Mouse (Mus musculus) ovary, postnatal 14 days (tissue): ENCODE data around the gene Zfp316.
A peak's percentile ranks its signal among the peaks of the same experiment; 100 is the strongest.

ENCODE experiments used
- DNase-seq: peaks from one replicate; pipeline ENCODE4 v3.0.0; 2022; ENCODE audit warnings: low spot score

Zfp316 gene

DNA sequence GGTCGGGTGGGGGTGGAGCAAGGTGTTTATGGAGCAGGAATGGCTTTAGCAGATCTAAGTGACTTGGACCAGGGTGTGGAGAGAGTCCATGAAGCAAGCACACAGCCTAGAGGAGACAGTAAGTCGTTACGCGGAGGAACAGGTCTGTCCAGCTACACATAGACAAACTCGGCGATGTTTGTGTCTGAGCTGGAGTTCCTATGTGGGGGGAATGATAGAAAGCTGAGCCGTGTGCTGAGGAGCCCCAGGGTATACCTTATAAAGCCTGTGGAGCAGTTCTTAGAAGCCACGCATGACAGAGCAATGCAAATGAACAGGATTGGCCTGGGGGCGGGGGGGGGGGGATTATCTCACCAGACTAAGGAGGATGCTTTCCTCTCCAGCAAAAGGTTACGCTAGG, 9.4 kb upstream of the Zfp316 start:
- no peak for DNase-seq

DNA sequence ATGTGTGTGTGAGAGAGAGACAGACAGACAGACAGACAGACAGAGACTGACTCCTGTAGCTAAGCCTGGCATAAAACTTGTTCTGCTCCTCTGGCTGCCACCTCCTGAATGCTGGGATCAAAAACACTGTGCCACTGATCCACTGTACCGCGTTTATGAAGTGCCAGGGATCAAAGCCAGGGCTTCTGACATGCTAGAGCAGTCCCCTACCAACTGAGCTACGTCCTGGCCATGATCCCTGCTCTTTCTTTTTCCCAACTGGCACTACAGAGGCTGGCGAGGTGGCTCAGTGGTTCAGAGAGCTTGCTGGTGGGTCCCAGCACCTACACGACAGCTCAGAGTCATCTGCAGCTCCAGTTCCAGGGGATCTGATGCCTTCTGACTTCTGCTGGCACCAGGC, 5.9 kb upstream of the Zfp316 start:
- no peak for DNase-seq

DNA sequence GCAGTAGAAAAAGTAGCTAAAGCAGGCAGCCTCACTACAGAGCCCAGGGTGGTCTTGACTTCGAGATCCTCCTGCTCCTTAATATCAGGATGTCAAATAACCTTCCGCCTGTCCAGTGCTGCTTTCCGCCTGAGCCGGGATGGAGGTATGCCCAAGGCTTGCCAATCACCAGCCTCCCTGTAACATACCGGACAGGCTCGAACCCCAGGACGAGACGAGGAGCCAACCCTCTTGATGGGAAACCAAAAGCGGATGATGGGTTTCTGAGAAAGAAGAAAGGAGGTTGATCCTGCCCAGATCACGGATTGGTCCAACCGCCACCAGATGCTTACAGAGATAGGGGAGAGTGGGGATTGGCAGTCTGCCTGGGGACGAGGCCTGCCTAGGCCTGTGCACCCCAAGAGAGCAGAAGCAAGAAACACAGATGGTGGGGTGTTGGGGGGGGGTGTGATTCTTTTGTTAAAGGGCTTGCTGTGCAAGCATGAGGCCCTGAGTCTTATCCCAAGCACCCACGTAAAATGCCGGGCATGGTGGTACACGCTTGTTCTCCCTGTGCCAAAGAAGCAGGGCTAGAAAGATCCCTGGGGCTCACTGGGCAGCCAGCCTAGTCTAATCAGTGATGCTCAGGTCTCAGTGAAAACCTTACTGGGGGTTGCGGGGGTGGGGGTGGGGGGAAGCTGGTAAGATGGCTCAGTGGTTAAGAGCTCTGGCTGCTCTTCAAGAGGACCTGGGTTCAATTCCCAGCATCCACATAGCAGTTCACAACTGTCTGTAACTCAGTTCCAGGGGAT, 2.9 kb upstream of the Zfp316 start:
- DNase-seq, result no peak

DNA sequence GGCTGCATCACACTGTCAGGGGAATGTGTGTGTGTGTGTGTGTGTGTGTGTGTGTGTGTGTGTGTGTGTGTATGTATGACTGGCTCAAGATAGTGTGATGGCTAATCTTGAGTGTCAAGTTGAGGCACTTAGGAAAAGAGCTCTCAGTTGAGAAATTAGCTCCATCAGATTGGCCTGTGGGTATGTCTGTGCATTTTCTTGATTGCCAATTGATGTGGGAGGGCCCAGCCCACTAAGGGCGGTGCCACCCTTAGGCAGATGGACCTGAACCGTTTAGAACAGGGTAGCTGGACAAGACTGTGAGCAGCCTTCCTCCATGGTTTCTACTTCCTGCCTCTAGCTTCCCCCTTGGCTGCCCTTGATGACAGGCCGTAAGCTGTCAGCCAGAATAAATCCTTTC, 2.3 kb upstream of the Zfp316 start:
- DNase-seq, result no peak

DNA sequence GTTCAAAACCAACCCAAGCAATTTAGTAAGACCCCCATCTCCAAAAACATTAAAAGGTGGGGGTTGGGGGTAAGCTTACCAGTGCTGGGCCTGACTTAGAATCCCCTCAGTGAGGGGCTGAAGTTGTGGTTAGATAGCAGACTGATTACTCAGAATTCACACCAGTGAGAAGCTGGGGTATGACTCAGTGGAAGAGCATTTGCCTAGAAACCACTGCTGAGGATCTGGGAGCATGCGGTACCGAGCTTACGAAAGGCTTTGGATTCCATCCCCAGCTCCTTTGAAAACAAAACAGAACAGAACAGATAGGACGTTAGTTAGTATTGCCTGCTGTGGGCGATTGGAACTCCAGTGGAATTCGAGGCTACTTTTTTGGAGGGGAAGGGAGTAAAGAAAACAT, 1.8 kb upstream of the Zfp316 start:
- DNase-seq, result no peak

DNA sequence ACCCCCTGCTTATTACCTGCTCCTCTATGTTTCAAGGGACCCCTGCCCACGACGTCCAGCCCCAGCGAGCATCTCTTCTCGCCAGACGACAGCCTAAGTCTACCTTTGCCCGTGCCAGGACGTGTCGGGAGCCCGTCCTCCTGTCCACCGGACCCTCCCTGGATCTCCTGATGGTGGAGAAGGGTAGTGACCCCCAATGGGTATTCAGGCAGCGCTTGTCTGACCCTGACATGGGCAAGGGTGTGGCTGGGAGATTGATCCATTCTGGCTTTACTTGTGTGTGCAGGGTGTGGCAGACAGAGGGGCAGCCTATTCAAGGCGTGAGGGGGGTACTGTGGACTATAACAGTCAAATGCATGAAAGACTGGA, 313 bp upstream of the Zfp316 start:
- DNase-seq, result no peak

DNA sequence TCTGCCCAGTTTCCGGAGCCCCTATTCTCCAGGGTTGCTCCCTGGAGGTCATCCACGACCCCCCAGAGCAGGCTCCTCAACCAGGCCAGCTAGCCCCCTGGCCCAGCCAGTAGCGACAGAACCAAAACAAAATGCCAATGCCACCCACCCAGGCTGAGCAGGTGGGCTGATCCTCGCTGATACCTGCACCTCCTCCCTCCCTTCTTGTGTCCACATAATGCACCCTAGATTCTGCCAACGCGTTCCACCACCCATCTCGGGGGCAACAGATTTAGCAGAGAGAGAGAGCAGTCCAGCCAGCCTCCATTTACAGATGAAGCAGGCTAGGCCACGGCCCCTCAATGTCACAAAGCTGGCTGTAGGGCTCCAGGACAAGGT, 848 bp downstream of the Zfp316 start:
- no peak for DNase-seq

DNA sequence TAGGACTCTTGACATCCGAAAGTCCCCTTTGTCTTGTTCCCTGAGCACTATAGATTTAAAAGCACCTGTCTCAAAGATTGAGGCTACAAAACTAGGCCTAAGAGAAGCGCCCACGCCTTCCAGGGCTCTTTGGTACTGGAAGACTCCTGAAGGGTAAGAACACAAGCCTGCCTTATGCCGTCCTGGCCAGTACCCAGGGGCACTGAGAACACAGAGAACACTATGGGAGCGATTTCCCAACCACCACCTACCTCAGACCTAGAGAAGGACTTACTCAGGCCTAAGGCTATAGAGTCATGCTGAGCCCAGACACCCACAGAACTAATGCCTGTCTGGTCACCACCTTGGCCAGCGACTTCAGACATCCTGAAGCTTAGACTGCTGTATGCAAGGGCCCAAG, 3.0 kb downstream of the Zfp316 start:
- DNase-seq, result no peak

DNA sequence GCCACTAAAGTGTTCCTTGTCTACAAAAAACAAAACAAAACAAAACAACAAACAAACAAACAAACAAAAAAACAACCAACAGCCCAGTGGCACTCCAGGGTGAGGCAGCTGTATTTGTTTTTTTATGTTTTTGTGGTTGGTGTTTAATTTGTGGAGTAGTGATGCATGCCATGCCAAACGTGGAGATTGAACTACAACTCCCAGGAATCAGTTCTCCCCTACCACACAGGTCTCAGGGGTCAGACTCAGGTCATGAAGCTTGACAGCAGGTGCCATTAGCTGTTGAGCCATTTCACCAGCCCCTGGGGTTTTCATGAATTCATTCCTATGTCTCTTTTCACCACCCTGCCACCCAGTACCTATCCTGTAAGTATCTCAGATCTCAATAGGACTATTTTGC, 4.4 kb downstream of the Zfp316 start:
- no peak for DNase-seq

DNA sequence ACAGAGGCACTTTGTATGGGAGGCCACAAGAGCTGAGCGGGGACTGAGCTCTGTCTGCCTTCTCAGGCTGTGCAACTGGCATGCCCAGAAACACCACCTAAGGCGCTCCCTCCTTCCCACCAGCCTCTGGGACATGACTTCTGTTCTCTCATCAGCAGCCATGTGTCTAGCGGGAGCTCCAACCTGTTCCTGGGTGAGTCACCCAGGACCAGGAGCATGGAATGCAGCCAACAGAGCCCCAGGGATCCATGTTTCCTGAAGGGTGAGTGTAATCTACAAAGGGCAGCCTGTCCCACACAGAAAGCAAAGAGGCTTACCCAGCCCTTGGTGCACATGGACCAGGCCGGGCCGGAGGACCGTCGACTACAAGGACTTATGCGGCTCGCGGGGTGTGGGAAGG, 5.1 kb downstream of the Zfp316 start:
- DNase-seq, result no peak

DNA sequence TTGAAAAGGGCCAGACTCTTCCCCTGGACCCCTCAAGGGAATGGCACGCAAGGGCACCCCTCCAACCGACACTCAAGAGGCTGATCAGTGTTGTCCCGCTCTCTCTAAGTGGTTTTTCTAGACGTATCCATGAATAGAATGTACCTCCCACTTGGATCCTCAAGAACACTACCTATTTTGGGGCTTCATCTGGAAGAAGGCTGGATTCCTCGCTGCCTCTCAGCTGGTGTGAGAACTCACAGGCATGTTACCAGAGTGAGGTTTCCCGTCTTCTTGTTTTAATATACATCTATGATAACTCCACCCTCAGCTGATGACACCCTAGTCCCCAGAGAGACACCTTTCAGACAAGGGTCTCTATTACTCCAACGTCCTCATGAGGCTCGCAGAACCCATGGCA, 8.2 kb downstream of the Zfp316 start:
- DNase-seq, result no peak

DNA sequence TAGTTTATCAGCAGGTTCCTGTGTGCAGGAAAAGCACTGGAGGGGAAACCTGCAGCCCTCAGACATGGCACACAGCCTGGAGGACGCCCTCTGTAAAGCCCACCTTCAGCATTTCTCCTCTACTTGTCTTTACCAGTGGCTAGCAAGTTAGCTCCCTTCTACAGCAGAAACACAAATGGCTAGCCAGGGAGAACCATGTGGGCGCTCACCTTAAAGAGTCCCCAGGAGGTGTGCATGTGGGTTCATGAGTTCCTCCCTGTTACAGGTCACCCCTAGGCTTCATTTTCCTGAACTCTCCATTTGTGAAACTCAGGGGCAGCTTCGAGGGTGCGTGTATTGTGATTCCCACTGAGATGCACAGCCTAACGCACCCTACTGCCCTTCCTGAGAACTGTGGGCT, 14.0 kb downstream of the Zfp316 start:
- no peak for DNase-seq

DNA sequence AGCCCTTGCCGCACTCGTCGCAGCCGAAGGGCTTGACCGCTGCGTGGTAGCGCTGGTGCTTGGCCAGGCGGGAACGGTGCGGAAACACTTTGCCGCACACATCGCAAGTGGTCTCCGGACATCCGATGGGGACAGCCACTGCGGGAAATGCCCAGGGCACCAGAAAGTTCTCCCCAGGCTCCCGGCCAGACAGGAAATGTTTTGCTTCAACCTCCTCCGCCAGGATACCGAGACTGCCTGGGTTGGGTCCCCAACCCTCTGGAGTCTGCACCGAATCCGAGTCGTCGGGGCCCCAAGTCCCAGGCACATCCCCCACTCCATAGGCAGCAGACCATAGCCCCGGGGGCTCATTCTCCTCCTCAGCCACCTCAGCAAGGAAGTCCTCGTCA, 14.7 kb downstream of the Zfp316 start:
- no peak for DNase-seq

DNA sequence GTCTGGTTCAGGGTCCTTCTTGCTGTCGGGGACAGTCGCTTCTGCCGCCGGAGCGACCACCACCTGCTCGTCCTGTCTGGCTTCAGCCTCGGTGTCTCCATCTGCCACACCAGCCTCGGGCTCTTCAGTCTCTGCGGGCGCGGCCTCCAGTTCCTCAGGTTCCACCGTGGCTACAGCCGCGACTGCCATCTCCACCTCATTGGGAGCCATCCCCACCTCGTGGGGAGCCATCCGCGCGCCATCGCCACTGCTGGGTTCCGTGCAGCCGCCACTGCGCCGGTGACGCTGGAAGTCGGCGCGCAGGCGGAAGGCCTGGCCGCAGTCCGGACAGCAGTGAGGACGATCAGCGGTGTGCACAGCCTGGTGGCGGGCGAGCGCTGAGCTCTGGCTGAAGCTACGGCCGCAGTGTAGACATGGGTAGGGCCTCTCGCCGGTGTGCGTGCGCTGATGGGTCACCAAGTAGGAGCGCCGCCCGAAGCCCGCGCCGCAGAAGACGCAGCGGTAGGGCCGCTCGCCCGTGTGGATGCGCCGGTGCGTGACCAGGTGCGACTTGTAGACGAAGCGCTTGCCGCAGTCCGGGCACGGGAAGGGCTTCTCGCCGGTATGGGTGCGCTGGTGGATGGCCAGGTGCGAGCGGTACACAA, 15.2 kb downstream of the Zfp316 start:
- no peak for DNase-seq

DNA sequence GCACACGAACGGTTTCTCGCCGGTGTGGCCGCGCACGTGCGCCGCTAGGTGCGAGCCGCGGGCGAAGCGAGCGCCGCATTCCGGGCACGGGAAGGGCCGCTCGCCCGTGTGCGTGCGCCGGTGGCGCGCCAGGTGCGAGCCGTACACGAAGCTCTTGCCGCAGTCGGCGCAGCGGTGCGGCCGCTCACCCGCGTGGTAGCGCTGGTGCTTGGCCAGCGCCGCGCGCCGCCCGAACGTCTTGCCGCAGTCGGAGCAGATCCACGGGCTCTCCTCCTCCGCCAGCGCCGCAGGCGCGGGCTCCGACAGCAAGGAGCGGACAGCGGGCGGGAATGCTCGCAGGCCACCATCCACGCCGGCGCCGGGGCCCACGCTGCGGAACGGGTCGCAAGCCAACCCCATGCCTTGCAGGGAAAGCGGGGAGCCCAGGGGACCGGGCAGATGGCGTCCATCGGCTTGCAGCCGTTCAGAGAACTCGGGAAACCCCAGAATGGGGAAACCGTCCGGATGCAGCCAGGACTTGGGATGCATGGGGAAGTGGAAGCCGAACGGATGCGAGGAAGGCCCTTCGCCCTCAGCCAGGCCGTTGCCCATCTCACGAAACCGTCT, 15.8 kb downstream of the Zfp316 start:
- no peak for DNase-seq

DNA sequence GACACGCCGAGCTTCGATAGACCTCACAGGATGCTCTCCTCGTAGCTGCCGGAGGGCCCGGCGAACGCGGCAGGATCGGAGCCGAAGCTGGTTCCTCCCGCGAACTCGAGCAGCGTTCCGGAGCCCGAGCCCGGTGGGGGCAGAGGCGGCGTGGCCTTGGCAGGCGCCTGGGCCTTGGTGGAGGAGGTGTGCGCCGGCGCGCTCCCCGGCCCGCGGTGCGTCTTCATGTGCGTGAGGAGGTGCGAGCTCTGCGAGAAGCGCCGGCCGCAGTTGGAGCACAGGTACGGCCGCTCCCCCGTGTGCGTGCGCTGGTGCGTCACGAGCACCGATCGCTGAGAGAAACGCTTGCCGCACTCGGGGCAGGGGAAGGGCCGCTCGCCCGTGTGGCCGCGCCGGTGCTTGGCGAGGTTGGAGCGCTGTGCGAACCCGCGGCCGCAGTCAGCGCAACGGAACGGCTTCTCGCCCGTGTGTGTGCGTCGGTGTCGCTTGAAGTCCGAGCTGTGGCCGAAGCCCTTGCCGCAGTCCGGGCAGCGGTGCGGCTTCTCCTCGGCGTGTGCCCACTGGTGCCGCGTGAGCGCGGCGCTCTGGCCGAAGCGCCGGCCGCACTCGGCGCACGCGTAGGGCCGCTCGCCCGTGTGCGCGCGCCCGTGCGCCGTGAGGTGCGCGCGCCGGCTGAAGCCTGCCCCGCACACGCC, 16.5 kb downstream of the Zfp316 start:
- no peak for DNase-seq

DNA sequence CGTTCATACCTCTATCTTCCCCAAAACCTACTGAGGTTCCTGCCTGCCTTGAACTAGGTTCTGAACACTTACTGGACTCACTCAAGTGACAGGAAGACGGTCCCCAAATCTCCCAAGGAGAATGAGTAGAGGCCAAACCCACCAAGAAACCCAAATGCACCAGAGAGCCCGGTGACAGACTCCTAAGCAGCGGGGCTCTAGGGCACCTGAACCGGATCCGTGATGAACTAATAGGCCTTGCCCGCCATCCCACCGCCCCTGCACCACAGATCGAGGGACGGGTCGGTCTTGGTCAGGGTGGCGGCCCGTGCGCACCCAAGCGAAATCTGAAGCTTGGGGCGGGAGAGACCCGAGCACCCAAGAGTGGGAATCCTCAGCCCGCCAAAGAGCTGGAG, 17.0 kb downstream of the Zfp316 start:
- DNase-seq, result no peak

DNA sequence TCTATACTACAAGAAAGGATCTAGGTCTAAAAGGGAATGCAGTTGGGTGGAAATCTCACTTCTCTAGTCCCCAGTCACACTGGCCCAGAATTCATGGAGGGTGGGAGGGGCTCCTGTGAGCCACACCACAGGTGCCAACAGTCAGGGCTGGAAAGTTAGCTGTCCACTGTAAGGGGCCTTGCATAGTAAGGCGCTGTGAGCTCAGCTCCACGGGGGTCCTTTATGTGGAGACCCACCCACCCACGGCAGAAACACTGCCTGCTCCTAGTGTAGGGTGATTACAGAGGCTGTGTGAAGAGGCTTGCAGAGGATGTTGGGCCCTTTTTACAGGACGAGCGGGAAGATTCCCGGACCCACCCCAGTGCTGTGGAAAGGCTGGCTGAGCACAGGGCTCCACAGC, 17.8 kb downstream of the Zfp316 start:
- no peak for DNase-seq

DNA sequence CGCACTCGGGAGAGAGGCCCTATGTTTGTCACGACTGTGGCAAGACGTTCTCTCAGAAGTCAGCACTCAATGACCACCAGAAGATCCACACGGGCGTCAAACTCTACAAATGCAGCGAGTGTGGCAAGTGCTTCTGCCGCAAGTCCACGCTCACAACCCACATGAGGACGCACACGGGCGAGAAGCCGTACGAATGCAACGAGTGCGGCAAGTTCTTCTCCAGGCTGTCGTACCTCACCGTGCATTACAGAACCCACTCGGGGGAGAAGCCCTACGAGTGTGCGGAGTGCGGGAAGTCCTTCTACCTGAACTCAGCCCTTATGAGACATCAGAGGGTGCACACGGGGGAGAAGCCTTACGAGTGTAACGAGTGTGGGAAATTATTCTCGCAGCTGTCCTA, 24.9 kb downstream of the Zfp316 start:
- DNase-seq, result no peak

DNA sequence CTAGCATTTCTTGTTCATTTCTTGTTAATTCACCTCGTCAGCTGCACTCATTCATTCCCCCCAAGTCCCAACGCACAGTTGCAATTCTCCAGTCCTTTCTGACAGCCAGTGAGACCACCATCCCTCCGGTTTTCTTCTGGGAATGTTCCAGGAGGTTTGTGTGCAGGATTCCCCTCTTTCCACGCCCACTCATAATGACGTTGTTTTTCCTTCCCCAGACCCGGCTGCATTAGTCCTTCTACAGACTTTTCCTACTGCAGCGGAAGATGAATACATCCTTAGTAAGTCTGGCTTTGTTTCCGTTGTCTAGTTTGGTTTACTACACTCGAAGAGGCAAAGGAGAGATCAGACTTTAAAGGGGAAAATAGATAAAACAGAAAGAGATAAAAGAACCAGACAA, 33.8 kb downstream of the Zfp316 start:
- no peak for DNase-seq

DNA sequence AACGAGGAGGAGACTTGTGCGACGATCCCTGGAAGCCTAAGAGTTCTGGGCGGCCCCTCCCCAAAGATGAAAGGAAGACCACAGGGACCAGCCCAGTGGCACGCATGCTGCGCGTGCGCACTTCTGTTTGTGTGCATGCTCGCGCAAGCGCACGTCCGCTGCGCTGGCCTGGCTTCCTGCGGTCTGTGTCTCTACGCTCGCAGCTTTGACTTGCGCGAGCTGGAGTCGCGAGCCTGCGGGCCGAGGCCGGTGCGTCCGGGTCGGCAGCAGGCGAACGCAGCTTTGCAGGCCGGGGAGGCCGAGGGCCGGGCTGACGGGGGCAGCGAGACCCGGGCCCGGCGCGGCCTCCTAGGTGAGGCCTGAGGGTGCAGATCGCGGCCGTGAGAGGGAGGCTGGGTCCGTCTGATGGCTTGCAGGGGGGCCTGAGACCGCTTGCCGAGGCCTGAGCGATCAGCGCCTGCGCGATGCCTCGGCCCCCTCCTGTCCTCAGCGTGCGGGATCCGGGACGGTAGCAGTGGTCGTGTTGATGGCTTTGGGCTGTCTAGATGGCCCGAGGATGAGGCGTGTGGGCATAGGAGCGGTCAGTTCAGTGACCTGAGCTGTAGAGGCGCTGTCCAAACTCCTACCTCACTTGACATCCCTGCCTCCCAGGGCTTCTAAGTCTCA, 34.7 kb downstream of the Zfp316 start, which contains the start of gene Zfp12:
Zfp12 (plus strand) TSS at position 136 of the 666 bp plus-strand sequence.
- DNase-seq, result peak; percentile 80

DNA sequence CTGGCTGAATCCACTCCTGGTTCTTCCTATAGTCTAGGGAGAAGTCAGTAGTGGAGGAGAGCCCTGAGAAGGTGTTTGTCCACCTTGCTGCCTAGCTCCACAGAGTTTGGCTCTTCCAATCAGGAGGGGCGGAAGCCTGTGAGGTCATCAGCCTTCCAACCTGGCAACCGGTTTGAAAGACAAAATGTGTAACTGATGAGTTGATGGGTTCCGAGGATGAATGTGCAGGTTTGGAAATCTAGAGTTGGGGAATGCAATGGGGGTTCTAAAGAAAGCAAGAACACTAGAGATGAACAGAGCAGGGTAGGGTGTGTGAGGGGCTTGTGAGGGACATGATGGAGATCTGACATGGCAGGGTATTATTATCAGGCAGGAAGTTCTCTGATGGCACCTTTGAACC, 43.0 kb downstream of the Zfp316 start, which contains the start of gene Spdye4a:
Spdye4a (minus strand) TSS at position 101 of the 400 bp plus-strand sequence.
- no peak for DNase-seq
